Mouse (Mus musculus) hindbrain, embryonic 10.5 days (tissue): ENCODE data around the gene Prx. TPM values are rescaled to one million over a fixed set of nuclear protein-coding genes. Genes with fewer than 3 reads are reported as not detected.
A peak's percentile ranks its signal among the peaks of the same experiment; 100 is the strongest.

ENCODE experiments used
- DNase-seq: peaks from one replicate; pipeline ENCODE4 v3.0.0-alpha.2; 2017; ENCODE audit warnings: low spot score
- H3K27ac ChIP-seq: fragments of 300-500 bp; sonication (generic); 2 replicates; pipeline ENCODE4 v1.5.1; 2016; ENCODE audit warnings: mild to moderate bottlenecking, moderate library complexity
- H3K27me3 ChIP-seq: fragments of 300-500 bp; sonication (generic); 2 replicates; pipeline ENCODE4 v1.6.1; 2016; ENCODE audit warnings: mild to moderate bottlenecking; ENCODE audit not compliant: poor library complexity, insufficient read depth, severe bottlenecking
- H3K36me3 ChIP-seq: fragments of 300-500 bp; sonication (generic); 2 replicates; pipeline ENCODE4 v1.6.1; 2016; ENCODE audit warnings: mild to moderate bottlenecking, moderate library complexity
- H3K4me1 ChIP-seq: fragments of 300-500 bp; sonication (generic); replicated peaks from 2 replicates; pipeline ENCODE4 v1.6.1; 2016; ENCODE audit warnings: mild to moderate bottlenecking
- H3K4me3 ChIP-seq: fragments of 300-500 bp; sonication (generic); 2 replicates; pipeline ENCODE4 v1.5.1; 2016; ENCODE audit warnings: mild to moderate bottlenecking, moderate library complexity
- H3K9me3 ChIP-seq: fragments of 300-500 bp; sonication (generic); 2 replicates; pipeline ENCODE4 v1.6.1; 2016; ENCODE audit warnings: mild to moderate bottlenecking, moderate library complexity
- WGBS: fragments of 180-500 bp; shearing (Covaris S2); methylation state at CpG from one replicate; pipeline ENCODE4 v1.1.7; 2016; 5-methylcytosine and 5-hydroxymethylcytosine counted together
- polyA plus RNA-seq: library from polyadenylated mRNA; unstranded; fragments of >200 nt; fragmentation: Nextera tagmentation; extraction: Ambion mirVana; gene quantifications from 2 replicates; pipeline ENCODE4 v1.2.1, GENCODE M21; 2016

The Prx gene
- polyA plus RNA-seq, 1 experiment from 2014 or later, result 3.4 TPM

DNA sequence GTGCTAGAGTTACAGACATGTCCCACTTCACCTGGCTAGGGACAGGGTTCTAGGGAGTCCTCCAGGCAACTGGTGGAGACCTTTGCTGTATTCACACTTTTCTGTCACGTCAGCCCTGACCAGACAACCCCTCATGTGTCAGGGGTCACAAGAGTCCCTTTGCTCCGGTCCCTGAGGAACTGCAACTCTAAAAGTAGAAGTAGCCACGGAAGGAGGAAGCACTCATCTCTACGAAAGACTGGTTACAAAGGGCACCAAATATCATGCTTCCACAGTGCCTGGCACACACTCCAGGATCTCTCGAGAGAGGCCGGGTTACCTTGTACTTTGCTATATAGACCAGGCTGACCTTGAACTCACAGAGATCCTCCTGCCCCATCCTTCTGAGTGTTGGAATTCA lies 37.5 kb downstream of the Prx start:
- H3K4me1 ChIP-seq, result peaks cover 3% of the 10 kb centered on the region
- no peaks in the 10 kb centered on the region for H3K9me3 ChIP-seq
- H3K36me3 ChIP-seq, result peaks cover 82% of the 10 kb centered on the region
- no peak overlapping the region for H3K4me3 ChIP-seq
- no peak for DNase-seq
- H3K27me3 ChIP-seq, result no peaks in the 10 kb centered on the region
- 87% methylated on average over 6 of the region's 6 CpGs for WGBS
- H3K27ac ChIP-seq, result no peak overlapping the region

DNA sequence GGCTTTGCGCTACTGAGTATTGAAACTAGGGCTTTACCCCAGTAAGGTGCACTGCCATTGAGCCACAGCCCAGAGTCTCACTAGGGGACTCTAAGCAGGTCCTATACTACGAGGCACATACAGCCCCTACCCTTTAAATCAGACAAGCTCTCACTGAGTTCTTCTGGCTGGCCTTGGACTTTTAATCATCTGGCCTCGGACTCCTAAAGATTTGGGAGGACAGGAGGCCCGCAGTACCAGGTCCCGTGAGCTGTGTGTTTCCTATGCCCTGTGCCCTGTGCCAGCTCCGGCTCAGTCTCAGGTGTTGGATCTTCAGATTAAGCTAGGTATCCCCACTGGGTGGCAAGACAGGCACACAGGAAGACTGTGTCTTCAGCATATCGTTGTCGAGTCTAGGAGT lies 38.9 kb downstream of the Prx start:
- H3K27me3 ChIP-seq, result no peaks in the 10 kb centered on the region
- no peak overlapping the region for H3K4me3 ChIP-seq
- peaks cover 17% of the 10 kb centered on the region for H3K4me1 ChIP-seq
- H3K36me3 ChIP-seq, result peaks cover 69% of the 10 kb centered on the region
- DNase-seq, result no peak
- WGBS, result 94% methylated on average over 8 of the region's 8 CpGs
- no peak overlapping the region for H3K27ac ChIP-seq
- no peaks in the 10 kb centered on the region for H3K9me3 ChIP-seq

DNA sequence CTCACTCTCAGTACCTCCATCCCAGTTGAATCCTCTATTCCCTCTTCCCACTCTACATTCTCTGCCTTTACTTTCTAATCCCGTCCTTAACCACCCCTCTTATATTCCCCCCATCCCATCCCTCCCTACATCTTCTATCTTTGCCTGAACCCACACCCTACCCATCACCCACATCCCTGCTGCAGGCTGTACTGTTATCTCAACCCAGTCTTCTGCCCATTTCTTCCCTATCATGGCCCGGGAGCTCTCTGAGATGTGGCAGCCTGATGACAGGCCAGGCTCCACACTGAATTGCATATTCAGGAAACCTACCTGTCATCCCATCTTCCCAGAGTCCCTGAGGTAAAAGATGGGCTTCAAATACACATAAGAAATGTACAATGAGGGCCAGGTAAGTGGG lies 39.7 kb downstream of the Prx start:
- WGBS, result 91% methylated on average over 2 of the region's 2 CpGs
- Histone ChIP-seq H3K4me1 (peaks cover 18% of the 10 kb centered on the region), H3K4me3 (no peak overlapping the region), H3K9me3 (no peaks in the 10 kb centered on the region), H3K36me3 (peaks cover 61% of the 10 kb centered on the region), H3K27ac (no peak overlapping the region), H3K27me3 (no peaks in the 10 kb centered on the region)
- no peak for DNase-seq

DNA sequence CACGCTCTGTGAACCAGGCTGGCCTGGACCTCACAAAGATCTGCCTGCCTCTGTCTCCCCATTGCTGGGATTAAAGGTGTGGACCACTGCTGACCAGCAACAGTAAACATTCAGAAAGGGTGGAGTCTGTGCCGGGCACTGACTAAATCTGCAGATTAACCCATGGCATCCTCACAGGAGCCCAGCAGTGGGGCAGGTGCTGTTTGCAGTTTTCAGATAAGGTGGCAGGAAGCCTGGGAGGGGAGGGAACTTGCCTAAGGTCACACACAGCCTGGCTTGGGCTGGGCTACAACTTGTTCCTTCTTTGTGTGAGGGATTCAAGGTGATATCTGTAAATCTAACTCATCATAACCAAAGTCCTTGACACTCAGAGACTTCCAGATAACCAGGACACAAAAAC lies 41.4 kb downstream of the Prx start:
- Histone ChIP-seq H3K4me1 (peaks cover 18% of the 10 kb centered on the region), H3K27ac (no peak overlapping the region), H3K36me3 (peaks cover 46% of the 10 kb centered on the region), H3K4me3 (no peak overlapping the region), H3K9me3 (no peaks in the 10 kb centered on the region), H3K27me3 (no peaks in the 10 kb centered on the region)
- WGBS, result 83% methylated on average over 2 of the region's 2 CpGs
- no peak for DNase-seq

DNA sequence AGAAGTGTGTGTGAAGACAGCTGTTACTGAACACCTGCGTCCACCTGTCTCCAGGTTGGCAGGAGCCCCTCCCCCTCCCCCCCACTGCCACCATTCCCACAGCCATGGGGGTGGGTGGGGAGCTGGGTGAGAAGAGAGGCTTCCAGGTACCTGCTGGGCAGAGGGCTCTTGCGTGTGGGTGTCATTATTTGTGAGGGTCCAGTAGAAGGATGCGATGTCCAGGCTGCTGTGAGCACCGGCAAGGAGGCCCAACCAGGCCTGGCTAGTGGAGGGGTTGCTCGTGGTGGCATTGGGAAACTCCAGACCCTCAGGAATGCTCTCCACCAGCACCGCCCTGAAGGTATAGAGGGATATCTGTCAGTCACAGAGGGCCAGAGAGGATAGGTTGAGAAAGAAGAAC lies 41.8 kb downstream of the Prx start:
- no peaks in the 10 kb centered on the region for H3K27me3 ChIP-seq
- no peak for DNase-seq
- peaks cover 42% of the 10 kb centered on the region for H3K36me3 ChIP-seq
- no peak overlapping the region for H3K4me3 ChIP-seq
- H3K4me1 ChIP-seq, result peaks cover 18% of the 10 kb centered on the region
- 79% methylated on average over 6 of the region's 6 CpGs for WGBS
- no peaks in the 10 kb centered on the region for H3K9me3 ChIP-seq
- no peak overlapping the region for H3K27ac ChIP-seq

- no peak for DNase-seq
- peaks cover 18% of the 10 kb centered on the region for H3K4me1 ChIP-seq
- 85% methylated on average over 16 of the region's 16 CpGs for WGBS
- H3K9me3 ChIP-seq, result no peaks in the 10 kb centered on the region
- H3K27ac ChIP-seq, result no peak overlapping the region
- no peaks in the 10 kb centered on the region for H3K27me3 ChIP-seq
- H3K4me3 ChIP-seq, result no peak overlapping the region
- H3K36me3 ChIP-seq, result peaks cover 37% of the 10 kb centered on the region
Observed at GRCm38 (mm10) chr7:27541431-27541830, 42.3 kb downstream of the Prx start.

GRCm38 (mm10) chr7:27541922-27542321 lies 42.8 kb downstream of the Prx start:
- Histone ChIP-seq H3K4me1 (peaks cover 18% of the 10 kb centered on the region), H3K4me3 (peak overlapping the region; percentile 63), H3K27ac (no peak overlapping the region), H3K9me3 (no peaks in the 10 kb centered on the region), H3K36me3 (peaks cover 32% of the 10 kb centered on the region), H3K27me3 (no peaks in the 10 kb centered on the region)
- 66% methylated on average over 5 of the region's 5 CpGs for WGBS
- no peak for DNase-seq

GRCm38 (mm10) chr7:27542392-27543033 lies 43.4 kb downstream of the Prx start:
- 4% methylated on average over 30 of the region's 30 CpGs for WGBS
- peak overlapping the region; percentile 83 for H3K27ac ChIP-seq
- peak; percentile 84 for DNase-seq

GRCm38 (mm10) chr7:27543065-27543464 lies 43.9 kb downstream of the Prx start:
- H3K27ac ChIP-seq, result peak overlapping the region; percentile 83

More at GRCm38 (mm10) chr7:27542392-27543033, 43.4 kb downstream of the Prx start:
- H3K27me3 ChIP-seq, result no peaks in the 10 kb centered on the region
- H3K4me1 ChIP-seq, result peaks cover 18% of the 10 kb centered on the region
- peak overlapping the region; percentile 63 for H3K4me3 ChIP-seq
- no peaks in the 10 kb centered on the region for H3K9me3 ChIP-seq
- H3K36me3 ChIP-seq, result peaks cover 26% of the 10 kb centered on the region

GRCm38 (mm10) chr7:27543851-27544250 lies 44.7 kb downstream of the Prx start:
- H3K4me3 ChIP-seq, result no peak overlapping the region
- H3K9me3 ChIP-seq, result no peaks in the 10 kb centered on the region
- DNase-seq, result no peak
- H3K4me1 ChIP-seq, result peaks cover 18% of the 10 kb centered on the region
- no peaks in the 10 kb centered on the region for H3K27me3 ChIP-seq
- no peak overlapping the region for H3K27ac ChIP-seq
- 92% methylated on average over 4 of the region's 4 CpGs for WGBS
- peaks cover 17% of the 10 kb centered on the region for H3K36me3 ChIP-seq

More at GRCm38 (mm10) chr7:27543065-27543464, 43.9 kb downstream of the Prx start:
- Histone ChIP-seq H3K4me1 (peaks cover 18% of the 10 kb centered on the region), H3K4me3 (peak overlapping the region; percentile 63), H3K36me3 (peaks cover 21% of the 10 kb centered on the region), H3K27me3 (no peaks in the 10 kb centered on the region), H3K9me3 (no peaks in the 10 kb centered on the region)
- 60% methylated on average over 6 of the region's 6 CpGs for WGBS
- DNase-seq, result no peak

DNA sequence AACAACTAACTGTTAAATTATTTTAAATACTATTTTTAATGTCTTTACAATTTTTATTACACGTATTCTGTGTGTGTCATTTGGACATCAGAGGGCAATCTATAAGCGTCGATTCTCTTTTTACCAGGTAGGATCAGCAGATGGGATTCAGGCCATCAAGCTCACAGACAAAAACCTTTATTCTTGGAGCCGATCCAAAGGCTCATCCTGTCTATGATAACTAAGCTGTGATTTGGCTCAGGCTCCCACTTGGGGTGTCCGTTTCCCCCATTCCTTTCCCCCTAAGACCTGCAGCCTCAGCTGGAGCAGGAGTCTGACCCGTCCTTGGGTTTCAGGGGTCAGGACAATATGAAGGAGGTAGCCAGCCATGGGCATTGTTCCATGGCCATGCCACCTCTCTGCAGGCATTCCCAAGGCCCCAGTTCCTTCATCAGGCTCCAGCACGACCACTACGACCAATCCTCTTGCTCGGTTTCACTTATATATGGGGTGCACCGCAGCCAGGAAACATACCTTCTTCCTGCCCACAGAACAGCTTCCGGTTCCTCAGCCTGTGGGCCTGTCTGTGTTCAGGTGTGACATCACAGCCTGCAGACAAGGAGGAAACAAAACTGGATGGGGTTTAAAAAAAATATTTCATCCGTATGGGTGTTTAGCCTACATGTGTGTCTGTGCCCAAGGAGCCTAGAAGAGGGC lies 45.7 kb downstream of the Prx start:
- WGBS, result 89% methylated on average over 12 of the region's 12 CpGs
- no peak overlapping the region for H3K27ac ChIP-seq
- no peaks in the 10 kb centered on the region for H3K27me3 ChIP-seq
- peaks cover 18% of the 10 kb centered on the region for H3K4me1 ChIP-seq
- H3K4me3 ChIP-seq, result no peak overlapping the region
- no peak for DNase-seq
- 0 out of 2 replicates have a peak, but pooled peaks cover 7% of the 10 kb centered on the region for H3K36me3 ChIP-seq
- no peaks in the 10 kb centered on the region for H3K9me3 ChIP-seq

DNA sequence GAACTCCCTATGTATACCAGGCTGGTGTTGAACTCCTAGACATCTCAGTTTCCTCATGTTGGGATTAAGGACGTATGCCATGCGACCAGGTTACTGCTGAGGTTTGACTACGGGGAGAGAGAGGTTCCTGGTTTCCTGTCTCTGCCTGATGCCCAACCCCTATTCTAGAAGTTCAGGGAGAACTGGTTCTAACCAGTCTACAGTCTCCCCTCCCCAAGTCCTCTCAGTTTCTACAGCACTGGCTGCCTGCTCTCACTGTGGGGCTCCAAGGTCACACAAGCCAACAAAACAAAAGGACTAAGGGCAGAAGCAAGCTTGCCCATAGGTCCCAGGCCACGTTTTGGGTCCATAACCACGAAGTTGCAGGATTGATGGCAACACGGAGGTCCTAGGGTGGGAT lies 50.5 kb downstream of the Prx start:
- Histone ChIP-seq H3K27me3 (no peaks in the 10 kb centered on the region), H3K4me1 (peaks cover 22% of the 10 kb centered on the region), H3K4me3 (no peak overlapping the region), H3K36me3 (no peaks in the 10 kb centered on the region), H3K9me3 (no peaks in the 10 kb centered on the region), H3K27ac (no peak overlapping the region)
- no peak for DNase-seq
- 73% methylated on average over 6 of the region's 6 CpGs for WGBS

- Histone ChIP-seq H3K4me1 (peaks cover 26% of the 10 kb centered on the region), H3K9me3 (no peaks in the 10 kb centered on the region), H3K27me3 (no peaks in the 10 kb centered on the region), H3K36me3 (peaks cover 14% of the 10 kb centered on the region), H3K4me3 (peak overlapping the region; percentile 76), H3K27ac (0 out of 2 replicates have a peak overlapping the region, but pooled peaks have one; percentile 87)
- DNase-seq, result no peak
- 54% methylated on average over 5 of the region's 5 CpGs for WGBS
Observed at GRCm38 (mm10) chr7:27552070-27552469, 52.9 kb downstream of the Prx start.
